Mouse (Mus musculus): ENCODE measurements at regions not wholly inside any gene's neighbourhood (a gene's known extent, or its start where the extent isn't known, plus 50 kb on each side); places are given as distances from the start of the nearest gene placed in this dataset.

- Histone ChIP-seq H3K27me3 (no peaks in the 10 kb centered on the region), H3K9ac (replicated peaks) (no peak overlapping the region), H3K9me3 (no peaks in the 10 kb centered on the region), H3K4me2 (replicated peaks) (no peak overlapping the region), H3K27ac (replicated peaks) (no peak overlapping the region), H3K4me3 (no peak overlapping the region), H3K36me3 (no peaks in the 10 kb centered on the region), H3K4me1 (peaks cover 19% of the 10 kb centered on the region)
- ATAC-seq (ENCODE audit: low FRiP score, low read depth), result peak; percentile 70
- WGBS, result 7% methylated on average over 14 of the region's 14 CpGs
Observed at GRCm38 (mm10) chr15:31753578-31754281, 152.1 kb downstream of the Fam173b start.

- no peak overlapping the region for H3K9ac ChIP-seq (replicated peaks)
- no peaks in the 10 kb centered on the region for H3K27me3 ChIP-seq
- no peak overlapping the region for H3K27ac ChIP-seq (replicated peaks)
- H3K36me3 ChIP-seq, result no peaks in the 10 kb centered on the region
- H3K4me2 ChIP-seq (replicated peaks), result no peak overlapping the region
- no peak overlapping the region for H3K4me3 ChIP-seq
- ATAC-seq (ENCODE audit: low FRiP score, low read depth), result no peak
- WGBS, result 80% methylated on average over 12 of the region's 12 CpGs
- no peaks in the 10 kb centered on the region; the same call in 1 of the 2 replicates for H3K4me1 ChIP-seq
- H3K9me3 ChIP-seq, result no peaks in the 10 kb centered on the region
Observed at GRCm38 (mm10) chr15:31768959-31769844, 167.6 kb downstream of the Fam173b start.

- no peak overlapping the region for H3K27ac ChIP-seq (replicated peaks)
- H3K4me2 ChIP-seq (replicated peaks), result no peak overlapping the region
- H3K9ac ChIP-seq (replicated peaks), result no peak overlapping the region
- H3K27me3 ChIP-seq, result no peaks in the 10 kb centered on the region
- no peaks in the 10 kb centered on the region for H3K4me1 ChIP-seq
- WGBS, result 98% methylated on average over 2 of the region's 2 CpGs
- no peak for ATAC-seq (ENCODE audit: low FRiP score, low read depth)
- no peaks in the 10 kb centered on the region for H3K9me3 ChIP-seq
- H3K4me3 ChIP-seq, result no peak overlapping the region
- no peaks in the 10 kb centered on the region for H3K36me3 ChIP-seq
Observed at GRCm38 (mm10) chr15:31783081-31783480, 181.4 kb downstream of the Fam173b start.

GRCm38 (mm10) chr15:31785022-31785421 is 183.4 kb downstream of the Fam173b start:
- Histone ChIP-seq H3K4me2 (replicated peaks) (no peak overlapping the region), H3K9me3 (no peaks in the 10 kb centered on the region), H3K36me3 (no peaks in the 10 kb centered on the region), H3K27ac (replicated peaks) (no peak overlapping the region), H3K4me1 (no peaks in the 10 kb centered on the region), H3K27me3 (no peaks in the 10 kb centered on the region), H3K4me3 (no peak overlapping the region), H3K9ac (replicated peaks) (no peak overlapping the region)
- ATAC-seq (ENCODE audit: low FRiP score, low read depth), result no peak
- WGBS, result 82% methylated on average over 3 of the region's 3 CpGs

GRCm38 (mm10) chr15:31798863-31799262 is 197.2 kb downstream of the Fam173b start:
- Histone ChIP-seq H3K9ac (replicated peaks) (no peak overlapping the region), H3K27me3 (no peaks in the 10 kb centered on the region), H3K4me2 (replicated peaks) (no peak overlapping the region), H3K4me3 (no peak overlapping the region), H3K4me1 (no peaks in the 10 kb centered on the region), H3K27ac (replicated peaks) (no peak overlapping the region), H3K9me3 (no peaks in the 10 kb centered on the region), H3K36me3 (no peaks in the 10 kb centered on the region)
- no peak for ATAC-seq (ENCODE audit: low FRiP score, low read depth)
- WGBS, result 75% methylated on average over 2 of the region's 2 CpGs

- WGBS, result 88% methylated on average over 3 of the region's 3 CpGs
Observed at GRCm38 (mm10) chr15:31805522-31805921, 203.9 kb downstream of the Fam173b start.

GRCm38 (mm10) chr15:31815551-31815950 is 213.9 kb downstream of the Fam173b start:
- no peak overlapping the region for H3K9ac ChIP-seq (replicated peaks)
- no peaks in the 10 kb centered on the region for H3K9me3 ChIP-seq
- H3K27ac ChIP-seq (replicated peaks), result no peak overlapping the region
- WGBS, result 90% methylated on average over 5 of the region's 5 CpGs
- H3K27me3 ChIP-seq, result no peaks in the 10 kb centered on the region
- H3K4me1 ChIP-seq, result no peaks in the 10 kb centered on the region
- H3K36me3 ChIP-seq, result no peaks in the 10 kb centered on the region
- H3K4me3 ChIP-seq, result no peak overlapping the region
- H3K4me2 ChIP-seq (replicated peaks), result no peak overlapping the region
- no peak for ATAC-seq (ENCODE audit: low FRiP score, low read depth)

More at GRCm38 (mm10) chr15:31805522-31805921, 203.9 kb downstream of the Fam173b start:
- no peak overlapping the region for H3K9ac ChIP-seq (replicated peaks)
- no peak for ATAC-seq (ENCODE audit: low FRiP score, low read depth)
- H3K36me3 ChIP-seq, result no peaks in the 10 kb centered on the region
- H3K4me3 ChIP-seq, result no peak overlapping the region
- H3K27ac ChIP-seq (replicated peaks), result no peak overlapping the region
- H3K27me3 ChIP-seq, result no peaks in the 10 kb centered on the region
- no peaks in the 10 kb centered on the region for H3K4me1 ChIP-seq
- H3K9me3 ChIP-seq, result no peaks in the 10 kb centered on the region
- H3K4me2 ChIP-seq (replicated peaks), result no peak overlapping the region

- no peaks in the 10 kb centered on the region for H3K4me1 ChIP-seq
- no peaks in the 10 kb centered on the region for H3K36me3 ChIP-seq
- H3K27me3 ChIP-seq, result no peaks in the 10 kb centered on the region
- H3K4me2 ChIP-seq (replicated peaks), result no peak overlapping the region
- H3K27ac ChIP-seq (replicated peaks), result no peak overlapping the region
- 62% methylated on average over 6 of the region's 6 CpGs for WGBS
- ATAC-seq (ENCODE audit: low FRiP score, low read depth), result no peak
- no peak overlapping the region for H3K4me3 ChIP-seq
- no peaks in the 10 kb centered on the region for H3K9me3 ChIP-seq
- no peak overlapping the region for H3K9ac ChIP-seq (replicated peaks)
Observed at GRCm38 (mm10) chr15:31819219-31819618, 217.6 kb downstream of the Fam173b start.

- ATAC-seq (ENCODE audit: low FRiP score, low read depth), result no peak
- no peaks in the 10 kb centered on the region for H3K36me3 ChIP-seq
- no peaks in the 10 kb centered on the region for H3K27me3 ChIP-seq
- H3K9me3 ChIP-seq, result 0 out of 2 replicates have a peak, but pooled peaks cover 4% of the 10 kb centered on the region
- H3K9ac ChIP-seq (replicated peaks), result no peak overlapping the region
- H3K4me2 ChIP-seq (replicated peaks), result no peak overlapping the region
- 91% methylated on average over 6 of the region's 6 CpGs for WGBS
- no peak overlapping the region for H3K4me3 ChIP-seq
- no peaks in the 10 kb centered on the region for H3K4me1 ChIP-seq
- H3K27ac ChIP-seq (replicated peaks), result no peak overlapping the region
Observed at GRCm38 (mm10) chr15:31827219-31827618, 225.6 kb downstream of the Fam173b start.

- Histone ChIP-seq H3K27ac (replicated peaks) (no peak overlapping the region), H3K36me3 (no peaks in the 10 kb centered on the region), H3K27me3 (no peaks in the 10 kb centered on the region), H3K9me3 (no peaks in the 10 kb centered on the region), H3K4me1 (no peaks in the 10 kb centered on the region), H3K4me3 (no peak overlapping the region), H3K9ac (replicated peaks) (no peak overlapping the region), H3K4me2 (replicated peaks) (no peak overlapping the region)
- WGBS, result 91% methylated on average over 1 of the region's 1 CpGs
- no peak for ATAC-seq (ENCODE audit: low FRiP score, low read depth)
Observed at GRCm38 (mm10) chr15:31841519-31841918, 239.9 kb downstream of the Fam173b start.

GRCm38 (mm10) chr15:31854764-31855163 is 253.1 kb downstream of the Fam173b start:
- H3K27ac ChIP-seq (replicated peaks), result no peak overlapping the region
- no peak overlapping the region for H3K4me2 ChIP-seq (replicated peaks)
- no peak overlapping the region for H3K4me3 ChIP-seq
- no peaks in the 10 kb centered on the region for H3K4me1 ChIP-seq
- H3K9ac ChIP-seq (replicated peaks), result no peak overlapping the region
- H3K36me3 ChIP-seq, result no peaks in the 10 kb centered on the region
- H3K27me3 ChIP-seq, result no peaks in the 10 kb centered on the region
- no peaks in the 10 kb centered on the region for H3K9me3 ChIP-seq
- ATAC-seq (ENCODE audit: low FRiP score, low read depth), result no peak
- 49% methylated on average over 5 of the region's 5 CpGs for WGBS

GRCm38 (mm10) chr15:31855188-31855587 is 253.5 kb downstream of the Fam173b start:
- Histone ChIP-seq H3K4me1 (no peaks in the 10 kb centered on the region), H3K4me3 (no peak overlapping the region), H3K36me3 (no peaks in the 10 kb centered on the region), H3K9me3 (no peaks in the 10 kb centered on the region), H3K27me3 (no peaks in the 10 kb centered on the region), H3K4me2 (replicated peaks) (no peak overlapping the region), H3K9ac (replicated peaks) (no peak overlapping the region), H3K27ac (replicated peaks) (no peak overlapping the region)
- WGBS, result 73% methylated on average over 3 of the region's 3 CpGs
- no peak for ATAC-seq (ENCODE audit: low FRiP score, low read depth)

Data from midbrain, embryonic 12.5 days (tissue).